Mouse (Mus musculus): Measurements from ENCODE around the gene Dusp28.
A peak's percentile ranks its signal among the peaks of the same experiment; 100 is the strongest.

The Dusp28 gene

DNA sequence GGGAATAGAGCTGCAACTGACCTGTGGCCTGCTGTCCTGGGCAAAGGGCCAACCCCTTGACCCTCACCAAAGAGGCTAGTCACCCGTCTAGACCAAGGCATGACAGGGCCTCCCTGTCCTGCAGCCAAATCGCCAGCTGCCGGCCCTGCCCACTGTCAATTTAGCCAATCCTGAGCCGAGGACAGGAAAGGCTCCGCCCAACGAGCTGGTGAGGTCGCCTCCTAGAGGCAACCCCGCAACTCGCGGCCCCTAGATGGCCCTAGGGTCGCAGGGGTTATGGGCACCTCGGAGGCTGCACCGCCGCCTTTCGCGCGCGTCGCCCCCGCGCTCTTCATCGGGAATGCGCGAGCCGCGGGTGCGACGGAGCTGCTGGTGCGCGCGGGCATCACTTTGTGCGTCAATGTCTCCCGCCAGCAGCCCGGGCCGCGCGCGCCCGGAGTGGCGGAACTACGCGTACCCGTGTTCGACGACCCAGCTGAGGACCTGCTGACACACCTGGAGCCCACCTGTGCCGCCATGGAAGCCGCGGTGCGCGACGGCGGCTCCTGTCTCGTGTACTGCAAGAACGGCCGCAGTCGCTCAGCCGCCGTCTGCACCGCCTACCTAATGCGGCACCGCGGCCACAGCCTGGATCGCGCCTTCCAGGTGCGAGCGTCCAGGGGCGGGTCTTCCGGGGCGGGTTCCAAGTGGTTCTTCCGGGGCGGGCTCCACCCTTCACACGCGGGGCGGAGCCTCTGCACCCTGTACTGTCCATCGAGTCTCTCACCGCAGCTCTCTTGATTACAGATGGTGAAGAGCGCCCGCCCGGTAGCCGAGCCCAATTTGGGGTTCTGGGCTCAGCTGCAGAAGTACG lies at the start of gene Dusp28:
Gene Dusp28 (plus strand): TSS at position 203 of the 853 bp plus-strand sequence.
- DNase-seq (ENCODE audit: low read depth, low spot score) = peak; percentile 33

GRCm38 (mm10) chr1:92861503-92861902 lies 45.3 kb upstream of the Dusp28 start:
- no peak for DNase-seq (ENCODE audit: low read depth, low spot score)

GRCm38 (mm10) chr1:92863268-92863667 lies 43.5 kb upstream of the Dusp28 start:
- DNase-seq (ENCODE audit: low read depth, low spot score) = no peak

- DNase-seq (ENCODE audit: low read depth, low spot score) = no peak
Measured at GRCm38 (mm10) chr1:92866170-92866569, 40.6 kb upstream of the Dusp28 start.

- DNase-seq (ENCODE audit: low read depth, low spot score) = no peak
Measured at GRCm38 (mm10) chr1:92869985-92870384, 36.8 kb upstream of the Dusp28 start.

DNA sequence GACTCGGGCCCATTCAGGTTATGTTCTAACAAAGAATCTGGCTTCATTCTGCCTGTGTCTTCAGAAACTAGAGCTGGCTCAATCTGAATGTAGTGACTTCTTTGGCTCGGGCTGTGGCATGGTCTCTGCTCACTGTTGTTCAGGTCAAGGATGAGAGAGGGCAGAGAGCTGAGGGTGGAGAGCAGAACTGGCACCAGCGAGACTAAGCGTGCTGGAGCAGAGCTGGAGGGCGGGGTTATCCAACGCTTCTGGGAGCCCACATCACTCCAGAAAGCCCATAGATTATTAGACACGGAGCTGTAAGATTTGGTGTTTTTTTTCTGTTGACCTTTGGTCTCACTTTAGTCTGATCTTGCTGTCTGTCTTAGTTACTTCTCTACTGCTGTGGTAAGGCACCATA lies 34.1 kb upstream of the Dusp28 start:
- no peak for DNase-seq (ENCODE audit: low read depth, low spot score)

DNA sequence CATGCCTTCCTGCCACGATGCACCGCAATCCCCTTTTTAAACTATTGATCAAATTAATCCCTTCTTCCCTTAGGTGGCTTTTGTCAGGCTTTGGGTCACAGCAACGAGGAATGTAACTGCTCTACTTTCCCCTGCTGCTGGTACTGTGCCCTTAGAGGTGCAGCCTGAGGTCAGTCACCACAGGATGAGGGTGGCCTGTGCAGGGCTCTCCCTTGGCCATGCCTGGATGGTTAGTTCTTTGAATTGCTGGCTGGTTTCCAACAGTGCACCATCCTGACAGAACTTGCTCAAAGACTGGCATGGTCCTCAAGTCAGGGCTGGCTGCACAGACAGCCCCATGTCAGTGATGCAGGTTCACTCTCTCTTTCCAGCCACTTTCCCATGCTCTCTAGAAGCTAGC lies 32.8 kb upstream of the Dusp28 start:
- no peak for DNase-seq (ENCODE audit: low read depth, low spot score)

DNA sequence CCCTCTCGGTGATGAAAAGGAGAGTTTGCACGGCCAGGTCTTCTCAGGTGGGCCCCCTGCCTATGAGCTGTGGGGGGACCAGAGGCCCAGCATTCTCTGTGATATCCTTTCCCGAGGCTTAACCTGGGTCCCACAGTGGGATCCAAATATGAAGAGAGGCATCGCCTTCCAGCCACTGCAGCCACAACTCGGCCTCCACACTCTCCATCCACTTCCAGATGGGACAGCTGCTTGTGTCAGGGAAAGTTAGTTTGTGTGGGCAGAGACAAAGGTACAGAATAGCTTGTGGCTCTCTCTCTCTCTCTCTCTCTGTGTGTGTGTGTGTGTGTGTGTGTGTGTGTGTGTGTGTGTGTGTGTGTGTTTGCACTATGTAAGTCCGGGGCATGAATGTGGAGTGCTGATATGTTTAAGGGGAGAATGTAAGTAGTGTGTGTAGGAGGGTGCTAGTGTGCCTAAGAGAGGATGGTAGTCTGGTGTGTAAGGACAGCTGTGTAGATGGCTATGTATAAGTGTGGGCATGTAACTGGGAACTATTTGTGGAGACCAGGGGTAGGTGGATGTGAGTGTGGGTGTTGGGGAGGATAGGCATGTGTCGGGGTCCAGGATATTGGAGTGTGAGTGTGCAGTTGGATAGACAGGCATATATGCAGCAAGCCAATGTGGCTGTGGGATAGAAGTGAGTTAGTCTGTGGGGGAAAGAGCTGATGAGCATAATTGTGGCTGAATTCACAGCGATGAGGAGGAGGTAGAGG lies 31.2 kb upstream of the Dusp28 start:
- DNase-seq (ENCODE audit: low read depth, low spot score) = no peak

DNA sequence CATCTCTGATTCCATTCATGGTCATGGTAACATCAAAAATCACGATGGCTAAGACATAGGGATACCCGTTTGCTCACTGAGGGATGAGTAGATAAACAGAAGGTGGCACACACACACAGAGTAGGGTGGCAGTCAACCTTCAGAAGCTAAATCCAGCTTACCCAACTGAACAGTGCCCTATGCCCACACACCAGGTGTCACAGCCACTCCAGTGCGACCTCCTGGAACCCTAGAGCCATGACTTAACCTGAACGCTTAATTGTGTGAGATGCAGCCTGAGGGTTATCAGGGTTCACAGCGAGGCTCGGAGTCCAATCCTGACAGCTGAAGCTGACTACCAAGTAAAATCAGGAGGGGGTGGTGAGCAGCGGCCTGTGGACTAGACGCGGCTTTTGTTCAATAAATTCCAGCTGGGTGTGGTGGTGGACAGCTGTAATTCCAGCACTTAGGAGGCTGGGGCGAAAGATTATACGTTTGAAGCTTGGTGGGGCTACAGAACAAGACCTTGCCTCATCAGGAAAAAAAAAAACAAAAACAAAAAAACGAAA lies 29.3 kb upstream of the Dusp28 start:
- DNase-seq (ENCODE audit: low read depth, low spot score) = no peak

- DNase-seq (ENCODE audit: low read depth, low spot score) = no peak
Measured at GRCm38 (mm10) chr1:92878066-92878741, 28.6 kb upstream of the Dusp28 start.

GRCm38 (mm10) chr1:92879266-92879665 lies 27.5 kb upstream of the Dusp28 start:
- DNase-seq (ENCODE audit: low read depth, low spot score) = no peak

DNA sequence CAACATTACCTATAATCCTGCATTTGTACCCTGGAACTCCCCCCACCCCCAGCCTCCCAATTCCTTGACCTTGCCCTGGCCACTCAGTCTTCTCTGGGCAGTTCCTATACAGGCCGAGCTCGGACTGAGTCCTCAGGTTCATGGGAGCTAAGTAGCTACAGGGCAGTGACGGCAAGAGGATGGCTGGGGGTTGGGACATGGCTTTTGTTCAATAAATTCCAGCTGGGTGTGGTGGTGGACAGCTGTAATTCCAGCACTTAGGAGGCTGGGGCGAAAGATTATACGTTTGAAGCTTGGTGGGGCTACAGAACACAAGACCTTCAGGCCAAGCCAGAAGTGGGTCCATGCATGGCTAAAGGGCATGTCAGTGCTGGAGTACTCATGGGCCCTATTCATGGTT lies 26.7 kb upstream of the Dusp28 start:
- DNase-seq (ENCODE audit: low read depth, low spot score) = no peak

DNA sequence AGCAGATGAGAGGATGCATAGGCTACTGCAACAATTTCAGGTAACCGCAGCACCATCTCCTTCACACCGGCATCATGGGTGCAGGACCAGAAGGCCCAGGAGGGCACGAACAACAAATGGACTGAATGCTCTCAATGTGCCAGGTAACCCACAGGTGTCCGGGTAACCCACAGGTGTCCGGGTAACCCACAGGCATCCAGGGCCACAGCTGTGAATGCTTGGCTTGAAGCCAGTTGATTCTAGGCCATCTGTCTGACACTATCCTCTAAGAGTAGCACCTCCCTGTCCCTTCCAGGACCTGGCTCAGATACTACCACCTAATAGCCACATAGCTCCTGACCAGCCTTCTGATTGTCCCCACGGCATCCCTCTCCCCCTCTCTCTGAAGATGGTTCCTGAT lies 24.8 kb upstream of the Dusp28 start:
- DNase-seq (ENCODE audit: low read depth, low spot score) = no peak

DNA sequence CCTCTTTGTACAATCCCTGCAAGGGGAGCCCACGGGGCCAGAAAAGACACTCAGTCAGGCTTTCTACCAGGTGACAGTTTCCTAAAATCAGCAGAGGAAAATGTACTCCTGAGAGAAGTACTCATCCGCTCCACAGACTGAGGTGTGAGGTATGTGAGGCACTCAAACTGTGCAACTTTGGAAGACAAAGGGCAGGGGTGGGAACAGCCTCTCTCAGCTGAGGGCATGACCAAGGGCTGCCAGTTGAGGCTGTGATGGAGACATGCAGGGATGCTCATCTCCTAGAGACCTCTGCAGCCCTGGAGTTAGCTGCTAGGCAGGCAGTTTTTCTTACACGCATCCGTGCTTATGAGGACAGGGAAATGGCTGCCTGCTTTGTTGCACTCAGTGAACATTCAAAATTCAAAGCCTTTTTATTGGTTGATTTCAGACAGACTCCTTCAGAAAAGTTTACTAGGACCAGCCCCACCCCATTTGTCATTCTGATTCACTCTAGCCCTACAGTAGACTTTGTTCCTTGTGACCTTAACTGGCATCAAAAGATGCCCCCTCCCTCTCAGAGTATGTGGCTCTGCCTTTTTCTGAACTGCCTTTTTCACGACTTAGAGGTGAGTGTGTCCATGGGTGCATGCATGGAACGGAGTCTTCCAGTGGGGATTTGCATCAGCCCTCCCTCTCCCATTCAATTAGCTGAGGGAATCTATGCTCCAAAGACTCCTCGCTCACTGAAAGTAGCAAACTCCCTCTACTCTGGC lies 17.7 kb upstream of the Dusp28 start:
- DNase-seq (ENCODE audit: low read depth, low spot score) = no peak

DNA sequence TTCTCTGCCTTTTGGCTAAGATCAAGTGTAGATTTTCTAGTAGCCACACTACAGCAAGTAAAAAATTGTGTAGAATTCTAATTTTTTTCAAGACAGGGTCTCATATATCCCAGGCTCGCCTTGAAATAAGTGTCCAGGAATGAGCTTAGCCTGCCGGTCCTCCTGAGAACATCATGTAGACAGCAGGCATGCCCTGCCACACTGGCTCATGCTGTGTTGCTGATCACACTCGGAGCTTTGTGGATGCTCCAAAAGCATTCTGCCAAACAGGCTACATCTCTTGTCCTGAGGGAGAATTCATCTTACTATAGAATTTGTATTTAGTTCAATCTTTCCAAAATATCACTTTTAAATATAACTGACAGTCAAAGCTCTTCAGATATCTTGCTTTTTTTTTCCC lies 14.0 kb upstream of the Dusp28 start:
- DNase-seq (ENCODE audit: low read depth, low spot score) = no peak

DNA sequence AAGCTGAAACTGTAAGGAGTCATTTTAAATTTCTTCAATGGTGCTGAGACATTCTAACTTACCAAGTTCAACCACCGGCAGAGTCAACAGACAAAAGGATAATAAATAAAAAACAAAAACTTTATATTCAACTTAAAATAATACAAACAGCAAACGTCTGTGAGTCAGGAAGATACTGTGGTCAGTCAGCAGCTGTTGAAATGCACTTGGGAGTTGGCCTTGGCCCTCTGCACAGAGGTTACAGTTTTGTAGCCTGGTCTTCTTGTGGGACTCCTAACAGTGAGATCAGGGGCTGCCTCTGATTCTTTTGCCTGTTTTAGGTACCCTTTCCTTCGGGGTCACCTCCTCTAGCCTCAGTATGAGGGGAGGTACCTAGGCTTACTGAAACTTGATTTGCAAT lies 12.9 kb upstream of the Dusp28 start:
- no peak for DNase-seq (ENCODE audit: low read depth, low spot score)

GRCm38 (mm10) chr1:92895089-92895488 lies 11.7 kb upstream of the Dusp28 start:
- peak; percentile 86 for DNase-seq (ENCODE audit: low read depth, low spot score)

DNA sequence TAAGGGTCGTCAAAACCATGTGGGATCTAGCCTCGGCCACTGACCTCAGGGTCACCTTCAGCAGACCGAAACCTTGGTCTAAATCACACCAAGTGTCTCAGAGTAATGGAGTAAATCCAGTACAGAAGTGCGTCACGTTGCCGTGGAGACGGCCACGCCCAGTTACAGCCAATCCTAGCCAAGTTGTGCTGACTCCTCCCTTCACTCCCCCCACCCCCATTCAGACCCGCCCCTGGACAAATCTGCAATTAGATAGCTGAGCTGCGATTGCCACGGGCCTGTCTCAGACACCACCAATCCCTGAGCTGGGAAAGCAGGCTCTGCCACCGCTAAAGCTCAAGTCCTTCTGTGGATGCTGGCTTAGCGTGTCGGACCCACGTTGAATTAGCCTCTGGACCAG lies 4.0 kb upstream of the Dusp28 start, which contains the start of gene Ankmy1:
Gene Ankmy1 (minus strand): TSS at position 121 of the 400 bp plus-strand sequence.
- no peak for DNase-seq (ENCODE audit: low read depth, low spot score)

DNA sequence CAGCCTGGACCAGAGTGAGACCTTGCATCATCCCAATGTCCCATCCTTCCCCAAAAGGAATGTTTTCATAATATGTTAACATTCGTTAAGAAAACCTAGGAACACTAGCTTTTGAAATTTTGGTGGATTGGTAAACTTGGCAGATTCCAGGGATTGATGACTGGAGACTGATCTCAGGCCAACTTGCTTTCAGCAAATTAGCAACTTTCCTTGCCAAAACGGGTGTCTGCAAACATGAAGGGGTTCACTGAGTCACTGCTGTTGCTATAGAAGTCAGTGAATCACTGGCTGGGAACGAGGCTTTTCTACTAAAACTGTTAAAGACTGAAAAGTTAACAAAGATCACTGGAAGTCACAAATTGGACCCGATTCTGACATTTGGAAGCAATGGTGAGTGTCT lies 3.2 kb upstream of the Dusp28 start:
- DNase-seq (ENCODE audit: low read depth, low spot score) = peak; percentile 85

- no peak for DNase-seq (ENCODE audit: low read depth, low spot score)
Measured at GRCm38 (mm10) chr1:92905703-92906310, 974 bp upstream of the Dusp28 start.

All from 3T3-L1 (cell line).